ENCODE assay signal across 31 mouse cellular contexts in genomic region chr19:38112575-38112974, GRCm38 (mm10). TPM values are rescaled to one million over a fixed set of nuclear protein-coding genes. Genes with fewer than 3 reads are reported as not detected.
"Had no signal": no experiment of that assay in that cellular context is flagged by ENCODE, and none has a peak within 500 bp of the region (broad histone marks: within the 10 kb centered on the region; RNA-seq: fewer than 3 reads in every experiment).

No protein-coding gene starts in this region.

- H3K4me3 ChIP-seq: gastrocnemius, adult 2 months; heart, embryonic 10.5 days; heart, embryonic 13.5 days; heart, embryonic 15.5 days; hindbrain, embryonic 10.5 days; hindbrain, embryonic 12.5 days; kidney, embryonic 15.5 days; layer of hippocampus, adult 2 months; left cerebral cortex, adult 2 months; limb, embryonic 10.5 days; limb, embryonic 12.5 days; liver, embryonic 13.5 days; liver, embryonic 15.5 days had no signal

- H3K4me2 ChIP-seq: heart, embryonic 13.5 days; heart, embryonic 15.5 days; hindbrain, embryonic 12.5 days; hindbrain, embryonic 14.5 days; kidney, embryonic 15.5 days; limb, embryonic 12.5 days; liver, embryonic 11.5 days; liver, embryonic 13.5 days; liver, embryonic 15.5 days had no signal

- H3K36me3 ChIP-seq: heart, embryonic 10.5 days; heart, embryonic 13.5 days; heart, embryonic 15.5 days; hindbrain, embryonic 10.5 days; hindbrain, embryonic 12.5 days; kidney, embryonic 15.5 days; limb, embryonic 10.5 days; limb, embryonic 12.5 days; liver, embryonic 15.5 days had no signal

- H3K27me3 ChIP-seq: hindbrain, embryonic 12.5 days; kidney, embryonic 15.5 days; limb, embryonic 12.5 days; liver, embryonic 13.5 days; liver, embryonic 15.5 days had no signal

- H3K27ac ChIP-seq: gastrocnemius, adult 2 months; heart, embryonic 10.5 days; heart, embryonic 13.5 days; heart, embryonic 15.5 days; hindbrain, embryonic 10.5 days; hindbrain, embryonic 12.5 days; hindbrain, embryonic 14.5 days; kidney, embryonic 15.5 days; kidney, postnatal 0 days; layer of hippocampus, adult 2 months; left cerebral cortex, adult 2 months; limb, embryonic 10.5 days; limb, embryonic 12.5 days; liver, embryonic 13.5 days; liver, embryonic 15.5 days had no signal

- H3K9ac ChIP-seq: heart, embryonic 13.5 days; heart, embryonic 15.5 days; hindbrain, embryonic 12.5 days; hindbrain, embryonic 14.5 days; kidney, embryonic 15.5 days; limb, embryonic 12.5 days; liver, embryonic 13.5 days; liver, embryonic 15.5 days had no signal

- H3K9me3 ChIP-seq: heart, embryonic 10.5 days; heart, embryonic 13.5 days; heart, embryonic 15.5 days; hindbrain, embryonic 10.5 days; hindbrain, embryonic 12.5 days; kidney, embryonic 15.5 days; limb, embryonic 10.5 days; limb, embryonic 12.5 days; liver, embryonic 13.5 days; liver, embryonic 15.5 days had no signal

- H3K4me1 ChIP-seq: heart, embryonic 10.5 days; hindbrain, embryonic 10.5 days; hindbrain, embryonic 12.5 days; kidney, embryonic 15.5 days; liver, embryonic 13.5 days; liver, embryonic 15.5 days had no signal

- ATAC-seq: hindbrain, embryonic 16.5 days; inflammation-experienced regulatory T-cells, adult 6 months had no signal

- DNase-seq: gastrocnemius, adult 2 months; gastrocnemius, postnatal 10 days; gastrocnemius, postnatal 25 days; heart, adult 18-20 months; heart, postnatal 14 days; heart, postnatal 36 days; kidney, adult 11 months; kidney, adult 2 months; kidney, adult 9 months; kidney, postnatal 14 days; kidney, postnatal 36 days; liver; liver, embryonic 13.5 days had no signal

RNA-seq across cellular contexts. Expression of gene Rbp4, which starts 12.5 kb away (rescaled TPM):
- polyA plus RNA-seq: inflammation-experienced regulatory T-cells, adult 6 months had no signal

RNA-seq across cellular contexts. Expression of gene Ffar4, which starts 15.7 kb away (rescaled TPM):
- polyA plus RNA-seq: heart, postnatal 0 days; hindbrain, embryonic 12.5 days; hindbrain, embryonic 14.5 days had no signal

RNA-seq across cellular contexts. Expression of gene Pde6c, which starts 20.0 kb away (rescaled TPM):
- polyA plus RNA-seq: heart, embryonic 13.5 days; heart, embryonic 15.5 days; heart, postnatal 0 days; hindbrain, embryonic 10.5 days; inflammation-experienced regulatory T-cells, adult 6 months; kidney, adult 2 months; large intestine, adult 2 months; limb, embryonic 10.5 days; limb, embryonic 12.5 days had no signal
